Mouse (Mus musculus) ovary, adult 2 months (tissue): ENCODE results near the gene Cul1. TPM values are rescaled to one million over a fixed set of nuclear protein-coding genes. Genes with fewer than 3 reads are reported as not detected.

ENCODE experiments used
- polyA plus RNA-seq: library from polyadenylated mRNA; depleted of rRNA; stranded (reverse); fragments of >200 nt; gene quantifications from 2 replicates; pipeline ENCODE4 v1.2.3, GENCODE M21; 2012; rRNA removed

Cul1 gene
- polyA plus RNA-seq: 12.4 and 17.7 TPM in 2 replicates

GRCm38 (mm10) chr6:47453098-47453497 is at the start of gene Cul1:
Gene Cul1, plus strand, starts transcription at chr6:47453398.

Other genes starting within 250 kb of the Cul1 start
- 4.6 and 7.0 TPM in 2 replicates for gene Ezh2, start 141.9 kb downstream of the Cul1 start, polyA plus RNA-seq